Mouse (Mus musculus): ENCODE data around the gene Ildr1.

DNA sequence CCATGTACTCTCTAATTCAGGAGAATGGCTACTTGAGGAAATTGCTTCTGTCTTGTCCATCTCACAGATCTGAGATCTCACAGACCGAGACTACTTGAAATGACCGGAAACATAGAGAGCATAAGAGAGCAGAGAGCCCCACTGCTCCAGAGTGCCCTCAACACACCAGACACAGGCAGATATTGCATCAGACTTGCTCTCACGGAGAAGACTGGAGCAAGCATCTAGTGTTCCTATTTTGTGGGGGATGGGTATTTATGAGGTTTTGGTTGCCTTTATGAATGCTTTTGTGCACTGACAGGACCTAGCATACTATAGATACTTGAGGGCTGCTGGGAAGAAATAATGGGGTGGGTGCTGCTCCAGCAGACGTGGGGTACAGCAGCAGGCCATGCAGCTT lies 20.6 kb upstream of the Ildr1 start:
- TF ChIP-seq CTCF (conservative IDR thresholded peaks at IDR 0.05; ENCODE audit: low read length) (no peak), NANOG (IDR thresholded peaks at IDR 0.05; ENCODE audit: borderline replicate concordance, low read length) (no peak), POU5F1 (IDR thresholded peaks at IDR 0.05; ENCODE audit: borderline replicate concordance, low read length) (no peak)

Data from E14TG2a.4 (cell line).